Mouse (Mus musculus) forebrain, embryonic 12.5 days (tissue): Measurements from ENCODE around the gene Cd3eap. TPM values are rescaled to one million over a fixed set of nuclear protein-coding genes. Genes with fewer than 3 reads are reported as not detected.
A peak's percentile ranks its signal among the peaks of the same experiment; 100 is the strongest.

Experiments
- ATAC-seq: fragments of 200-750 bp; cut with Nextera tagmentation; 2 replicates; pipeline ENCODE4 v1.8.0; 2017; ENCODE audit warnings: moderate TSS enrichment; ENCODE audit not compliant: low FRiP score
- H3K27ac ChIP-seq: fragments of 300-500 bp; sonication (generic); 2 replicates; pipeline ENCODE4 v1.5.1; 2016; ENCODE audit warnings: mild to moderate bottlenecking
- H3K27me3 ChIP-seq: fragments of 300-500 bp; sonication (generic); 2 replicates; pipeline ENCODE4 v1.6.1; 2016; ENCODE audit warnings: mild to moderate bottlenecking
- H3K36me3 ChIP-seq: fragments of 300-500 bp; sonication (generic); replicated peaks from 2 replicates; pipeline ENCODE4 v1.6.1; 2016; ENCODE audit warnings: mild to moderate bottlenecking
- H3K4me1 ChIP-seq: fragments of 300-500 bp; sonication (generic); 2 replicates; pipeline ENCODE4 v1.6.1; 2016
- H3K4me2 ChIP-seq: fragments of 300-500 bp; sonication (generic); 2 replicates; pipeline ENCODE4 v1.6.1; 2016; ENCODE audit warnings: mild to moderate bottlenecking, moderate library complexity
- H3K4me3 ChIP-seq: fragments of 300-500 bp; sonication (generic); replicated peaks from 2 replicates; pipeline ENCODE4 v1.5.1; 2016; ENCODE audit warnings: mild to moderate bottlenecking
- H3K9ac ChIP-seq: fragments of 300-500 bp; sonication (generic); 2 replicates; pipeline ENCODE4 v1.6.1; 2016; ENCODE audit warnings: mild to moderate bottlenecking
- H3K9me3 ChIP-seq: fragments of 300-500 bp; sonication (generic); 2 replicates; pipeline ENCODE4 v1.6.1; 2016
- WGBS: fragments of 180-500 bp; shearing (Covaris S2); methylation state at CpG from one replicate; pipeline ENCODE4 v1.1.7; 2016; 5-methylcytosine and 5-hydroxymethylcytosine counted together
- polyA plus RNA-seq: library from polyadenylated mRNA; unstranded; fragments of >200 nt; fragmentation: Nextera tagmentation; extraction: Ambion mirVana; gene quantifications from 2 replicates; pipeline ENCODE4 v1.2.1, GENCODE M21; 2016

Gene Cd3eap
- polyA plus RNA-seq: 24.7 and 24.8 TPM in 2 replicates

GRCm38 (mm10) chr7:19359299-19359891 lies at the start of gene Cd3eap, which contains the start of gene Ppp1r13l:
Gene Cd3eap (minus strand): TSS chr7:19359483.
Gene Ppp1r13l (plus strand): TSS chr7:19359749.
- peak within 1 kb of the TSS; percentile 66 for H3K4me3 ChIP-seq
- H3K9me3 ChIP-seq: no peaks in the 10 kb centered on the region

GRCm38 (mm10) chr7:19405417-19405816 lies 46.1 kb upstream of the Cd3eap start:
- peak; percentile 73 for ATAC-seq
- Histone ChIP-seq H3K9ac (no peak overlapping the region), H3K27me3 (peaks cover 65% of the 10 kb centered on the region), H3K36me3 (no peaks in the 10 kb centered on the region), H3K4me1 (peaks cover 14% of the 10 kb centered on the region), H3K27ac (no peak overlapping the region), H3K4me3 (no peak overlapping the region), H3K9me3 (peaks cover 4% of the 10 kb centered on the region; the same call in 1 of the 2 replicates), H3K4me2 (peak overlapping the region; percentile 40)
- 4% methylated on average over 19 of the region's 19 CpGs for WGBS

More at GRCm38 (mm10) chr7:19359299-19359891, at the start of gene Cd3eap, which contains the start of gene Ppp1r13l:
- Histone ChIP-seq H3K4me1 (peaks cover 46% of the 10 kb centered on the region), H3K36me3 (peaks cover 31% of the 10 kb centered on the region), H3K27me3 (peaks cover 16% of the 10 kb centered on the region), H3K27ac (peak within 1 kb of the TSS; percentile 47; the same call in 1 of the 2 replicates), H3K4me2 (peak within 1 kb of the TSS; percentile 97), H3K9ac (peak within 1 kb of the TSS; percentile 73)
- ATAC-seq: peak; percentile 77
- under 1% methylated on average over 31 of the region's 31 CpGs for WGBS

- peaks cover 4% of the 10 kb centered on the region; the same call in 1 of the 2 replicates for H3K9me3 ChIP-seq
- no peak for ATAC-seq
- peak within 1 kb of the TSS; percentile 55 for H3K4me3 ChIP-seq
- H3K9ac ChIP-seq: peak within 1 kb of the TSS; percentile 53
- peaks cover 21% of the 10 kb centered on the region for H3K4me1 ChIP-seq
- H3K36me3 ChIP-seq: no peaks in the 10 kb centered on the region
- H3K27ac ChIP-seq: no peak within 1 kb of the TSS
- peaks cover 75% of the 10 kb centered on the region for H3K27me3 ChIP-seq
- H3K4me2 ChIP-seq: peak within 1 kb of the TSS; percentile 89
- WGBS: 53% methylated on average over 7 of the region's 7 CpGs
Measured at GRCm38 (mm10) chr7:19404476-19404875, 45.2 kb upstream of the Cd3eap start, which contains the start of gene Ckm. Gene Ckm (plus strand): TSS chr7:19404776.

GRCm38 (mm10) chr7:19403731-19404296 lies 44.5 kb upstream of the Cd3eap start, which contains the start of gene Klc3:
Gene Klc3 (minus strand): TSS chr7:19404104.
- ATAC-seq: peak; percentile 39
- peaks cover 25% of the 10 kb centered on the region for H3K4me1 ChIP-seq
- WGBS: under 1% methylated on average over 62 of the region's 62 CpGs
- no peak within 1 kb of the TSS for H3K27ac ChIP-seq
- H3K4me3 ChIP-seq: peak within 1 kb of the TSS; percentile 55
- H3K9me3 ChIP-seq: peaks cover 4% of the 10 kb centered on the region; the same call in 1 of the 2 replicates
- H3K36me3 ChIP-seq: no peaks in the 10 kb centered on the region
- peak within 1 kb of the TSS; percentile 53 for H3K9ac ChIP-seq
- peak within 1 kb of the TSS; percentile 89 for H3K4me2 ChIP-seq
- H3K27me3 ChIP-seq: peaks cover 81% of the 10 kb centered on the region

- H3K36me3 ChIP-seq: no peaks in the 10 kb centered on the region
- peaks cover 25% of the 10 kb centered on the region for H3K4me1 ChIP-seq
- H3K4me2 ChIP-seq: no peak overlapping the region
- H3K9ac ChIP-seq: no peak overlapping the region
- 86% methylated on average over 9 of the region's 9 CpGs for WGBS
- ATAC-seq: no peak
- peaks cover 4% of the 10 kb centered on the region; the same call in 1 of the 2 replicates for H3K9me3 ChIP-seq
- no peak overlapping the region for H3K4me3 ChIP-seq
- H3K27ac ChIP-seq: no peak overlapping the region
- H3K27me3 ChIP-seq: peaks cover 87% of the 10 kb centered on the region
Measured at GRCm38 (mm10) chr7:19402535-19403112, 43.3 kb upstream of the Cd3eap start.

- ATAC-seq: no peak
- H3K27ac ChIP-seq: no peak overlapping the region
- H3K4me2 ChIP-seq: no peak overlapping the region
- H3K27me3 ChIP-seq: peaks cover 75% of the 10 kb centered on the region
- peaks cover 4% of the 10 kb centered on the region; the same call in 1 of the 2 replicates for H3K9me3 ChIP-seq
- no peak overlapping the region for H3K4me3 ChIP-seq
- WGBS: 86% methylated on average over 4 of the region's 4 CpGs
- H3K9ac ChIP-seq: no peak overlapping the region
- peaks cover 25% of the 10 kb centered on the region for H3K4me1 ChIP-seq
- 0 out of 2 replicates have a peak, but pooled peaks cover under 1% of the 10 kb centered on the region for H3K36me3 ChIP-seq
Measured at GRCm38 (mm10) chr7:19400946-19401345, 41.7 kb upstream of the Cd3eap start.

- Histone ChIP-seq H3K36me3 (peaks cover 13% of the 10 kb centered on the region), H3K4me3 (peak overlapping the region; percentile 30), H3K9ac (peak overlapping the region; percentile 36), H3K9me3 (peaks cover 4% of the 10 kb centered on the region; the same call in 1 of the 2 replicates), H3K27me3 (peaks cover 65% of the 10 kb centered on the region), H3K27ac (no peak overlapping the region), H3K4me1 (peaks cover 21% of the 10 kb centered on the region), H3K4me2 (peak overlapping the region; percentile 52)
- WGBS: 5% methylated on average over 27 of the region's 27 CpGs
- ATAC-seq: no peak; the same call in 1 of the 2 replicates
Measured at GRCm38 (mm10) chr7:19399496-19400280, 40.4 kb upstream of the Cd3eap start.

- Histone ChIP-seq H3K27me3 (peaks cover 13% of the 10 kb centered on the region), H3K9ac (no peak overlapping the region), H3K36me3 (peaks cover 63% of the 10 kb centered on the region), H3K4me2 (no peak overlapping the region), H3K4me3 (no peak overlapping the region), H3K27ac (no peak overlapping the region), H3K4me1 (peaks cover 4% of the 10 kb centered on the region; the same call in 1 of the 2 replicates), H3K9me3 (no peaks in the 10 kb centered on the region)
- WGBS: 94% methylated on average over 8 of the region's 8 CpGs
- ATAC-seq: no peak
Measured at GRCm38 (mm10) chr7:19394484-19394883, 35.2 kb upstream of the Cd3eap start.

- Histone ChIP-seq H3K36me3 (peaks cover 98% of the 10 kb centered on the region), H3K4me3 (no peak overlapping the region), H3K9ac (no peak overlapping the region)
Measured at GRCm38 (mm10) chr7:19388699-19389413, 29.6 kb upstream of the Cd3eap start.

GRCm38 (mm10) chr7:19383708-19384107 lies 24.4 kb upstream of the Cd3eap start:
- peaks cover 50% of the 10 kb centered on the region for H3K36me3 ChIP-seq

More at GRCm38 (mm10) chr7:19388699-19389413, 29.6 kb upstream of the Cd3eap start:
- no peaks in the 10 kb centered on the region for H3K27me3 ChIP-seq
- no peaks in the 10 kb centered on the region for H3K9me3 ChIP-seq
- WGBS: 79% methylated on average over 10 of the region's 10 CpGs
- H3K4me2 ChIP-seq: no peak overlapping the region
- 0 out of 2 replicates have a peak overlapping the region, but pooled peaks have one; percentile 42 for H3K27ac ChIP-seq
- ATAC-seq: peak; percentile 51; the same call in 1 of the 2 replicates
- peaks cover 14% of the 10 kb centered on the region for H3K4me1 ChIP-seq

GRCm38 (mm10) chr7:19382166-19382541 lies 22.9 kb upstream of the Cd3eap start:
- ATAC-seq: peak; percentile 67; the same call in 1 of the 2 replicates
- WGBS: under 1% methylated on average over 37 of the region's 37 CpGs

More at GRCm38 (mm10) chr7:19383708-19384107, 24.4 kb upstream of the Cd3eap start:
- 85% methylated on average over 9 of the region's 9 CpGs for WGBS
- Histone ChIP-seq H3K9me3 (no peaks in the 10 kb centered on the region), H3K27me3 (no peaks in the 10 kb centered on the region), H3K4me1 (peaks cover 25% of the 10 kb centered on the region), H3K27ac (no peak overlapping the region), H3K9ac (no peak overlapping the region), H3K4me3 (0 out of 2 replicates have a peak overlapping the region, but pooled peaks have one; percentile 1), H3K4me2 (peak overlapping the region; percentile 88; the same call in 1 of the 2 replicates)
- ATAC-seq: no peak

More at GRCm38 (mm10) chr7:19382166-19382541, 22.9 kb upstream of the Cd3eap start:
- Histone ChIP-seq H3K9me3 (no peaks in the 10 kb centered on the region), H3K36me3 (peaks cover 34% of the 10 kb centered on the region), H3K4me2 (peak overlapping the region; percentile 88), H3K4me1 (peaks cover 17% of the 10 kb centered on the region), H3K27me3 (no peaks in the 10 kb centered on the region), H3K9ac (peak overlapping the region; percentile 90), H3K27ac (peak overlapping the region; percentile 59; the same call in 1 of the 2 replicates), H3K4me3 (peak overlapping the region; percentile 74)
